Mouse (Mus musculus): Measurements from ENCODE around the gene Cdk2.

Gene Cdk2

GRCm38 (mm10) chr10:128653866-128654265, 51.0 kb downstream of the Cdk2 start:
- peak; percentile 64 to 83 for DNase-seq
